Mouse (Mus musculus): ENCODE measurements at regions not wholly inside any gene's neighbourhood (a gene's known extent, or its start where the extent isn't known, plus 50 kb on each side); places are given as distances from the start of the nearest gene placed in this dataset.

GRCm38 (mm10) chr2:75492501-75492898 is 166.6 kb upstream of the Hnrnpa3 start:
- no peak for TF ChIP-seq CTCF (IDR thresholded peaks at IDR 0.05; ENCODE audit: low read depth)
- TF ChIP-seq EP300 (optimal IDR thresholded peaks at IDR 0.05), result no peak

Data from stomach, postnatal 0 days (tissue).